Mouse (Mus musculus) telencephalon, adult 2 months (tissue): ENCODE data around the gene Kcnc3.

Experiments used
- DNase-seq: peaks from one replicate; pipeline ENCODE4 v3.0.0-alpha.2; 2011; ENCODE audit warnings: low read depth, low spot score

The Kcnc3 gene

DNA sequence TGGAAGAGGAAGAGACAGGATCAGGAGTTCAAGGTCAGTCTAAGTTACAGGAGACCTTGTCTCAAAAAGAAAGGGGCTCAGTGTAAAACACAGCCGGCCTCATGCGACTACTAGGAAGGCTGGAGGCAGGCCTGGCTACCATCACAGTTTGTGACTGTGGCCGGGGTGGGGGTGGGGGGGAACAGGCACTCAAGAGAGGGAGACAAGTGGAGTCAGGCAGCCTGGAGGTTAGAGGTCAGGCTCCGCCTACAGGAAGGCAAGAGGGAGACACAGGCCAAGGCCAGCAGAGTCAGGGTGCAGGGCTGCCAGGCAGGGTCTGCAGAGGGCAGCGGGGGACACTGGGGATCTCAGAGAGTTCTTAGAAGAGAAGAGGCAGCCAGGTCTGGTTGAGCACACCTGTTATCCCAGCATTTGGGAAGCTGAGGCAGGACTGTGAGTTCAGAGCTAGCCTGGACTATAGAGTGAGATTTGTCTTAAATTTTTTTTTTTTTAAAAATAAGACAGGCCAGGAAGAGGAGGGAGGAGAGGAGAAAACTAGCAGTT, 6.6 kb downstream of the Kcnc3 start:
- DNase-seq: no peak

DNA sequence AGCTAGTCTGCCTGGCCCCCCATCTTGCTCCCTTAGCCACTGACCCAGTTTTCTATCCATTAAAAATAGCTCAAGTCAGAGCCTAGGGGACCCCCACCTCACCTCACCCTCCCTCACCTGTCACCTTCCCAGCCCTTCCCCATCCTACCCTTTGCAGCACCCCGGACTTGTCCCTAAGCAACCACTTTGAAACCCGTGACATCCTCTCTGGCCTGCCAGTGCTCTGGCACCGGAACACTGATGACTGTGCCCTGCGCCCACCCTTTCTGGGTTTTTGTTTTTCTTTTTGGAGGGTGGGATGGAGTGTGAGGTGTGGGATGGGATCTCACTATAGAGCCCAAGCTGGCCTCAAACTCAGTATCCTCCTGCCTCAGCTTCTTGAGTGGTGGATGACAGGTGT, 7.2 kb downstream of the Kcnc3 start:
- DNase-seq: no peak

DNA sequence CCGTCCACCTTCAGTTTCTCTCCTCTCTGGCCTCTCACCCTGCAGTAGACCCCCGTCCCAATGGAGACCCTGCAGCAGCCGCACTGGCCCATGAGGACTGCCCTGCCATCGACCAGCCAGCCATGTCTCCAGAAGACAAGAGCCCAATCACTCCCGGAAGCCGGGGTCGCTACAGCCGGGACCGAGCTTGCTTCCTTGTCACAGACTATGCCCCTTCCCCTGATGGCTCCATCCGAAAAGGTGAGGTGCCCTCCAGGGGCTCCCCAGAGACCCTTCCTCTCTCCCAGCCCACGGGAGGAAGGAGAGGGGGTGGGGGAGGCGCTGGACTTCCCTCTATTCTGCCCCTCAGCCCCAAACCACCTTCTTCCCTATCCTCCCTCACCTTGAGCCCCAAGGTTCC, 7.9 kb downstream of the Kcnc3 start:
- no peak for DNase-seq

DNA sequence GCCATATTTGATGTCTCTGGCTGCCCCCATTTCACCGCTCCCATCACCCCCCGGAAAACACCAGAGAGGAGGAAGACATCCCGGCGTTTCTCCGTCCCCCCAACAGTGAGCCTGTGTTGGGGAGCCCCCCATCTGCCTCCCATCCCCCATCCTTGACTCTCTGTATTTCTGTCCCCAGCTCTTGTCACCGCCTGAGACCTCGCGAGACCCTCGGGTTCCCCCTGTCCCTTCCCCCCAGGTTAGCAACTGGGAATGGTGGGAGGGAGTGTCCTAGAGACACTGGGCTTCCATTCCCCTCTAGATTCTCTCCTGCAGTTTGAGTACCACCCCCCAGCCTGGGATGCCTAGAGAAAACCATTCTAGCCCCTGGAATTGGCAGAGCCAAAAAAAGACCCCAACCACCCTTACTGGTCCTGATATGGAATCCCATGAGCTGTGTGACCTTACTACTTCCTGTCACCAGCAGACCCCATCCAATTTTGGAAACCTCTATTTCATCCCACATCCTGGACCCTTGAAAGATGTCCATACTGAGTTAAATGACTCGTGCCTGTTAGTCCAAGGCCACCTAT, 10.3 kb downstream of the Kcnc3 start:
- DNase-seq: no peak

DNA sequence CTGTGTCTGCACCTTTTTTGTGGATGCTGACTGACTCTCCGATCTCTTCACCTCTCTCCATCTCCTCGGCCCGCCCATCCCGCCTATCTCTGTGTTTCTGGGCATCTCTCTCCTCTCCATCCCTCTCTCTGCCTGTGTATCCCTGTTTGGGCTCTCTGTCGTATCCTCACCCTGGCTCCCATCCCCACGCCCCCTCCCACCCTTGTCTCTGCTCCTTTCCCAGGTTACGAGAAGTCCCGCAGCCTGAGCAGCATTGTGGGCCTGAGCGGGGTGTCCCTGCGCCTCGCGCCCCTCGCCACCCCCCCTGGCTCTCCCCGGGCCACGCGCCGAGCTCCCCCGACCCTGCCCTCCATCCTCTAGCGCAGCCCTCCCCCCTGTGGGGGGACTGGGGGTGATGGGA, 11.2 kb downstream of the Kcnc3 start:
- no peak for DNase-seq

DNA sequence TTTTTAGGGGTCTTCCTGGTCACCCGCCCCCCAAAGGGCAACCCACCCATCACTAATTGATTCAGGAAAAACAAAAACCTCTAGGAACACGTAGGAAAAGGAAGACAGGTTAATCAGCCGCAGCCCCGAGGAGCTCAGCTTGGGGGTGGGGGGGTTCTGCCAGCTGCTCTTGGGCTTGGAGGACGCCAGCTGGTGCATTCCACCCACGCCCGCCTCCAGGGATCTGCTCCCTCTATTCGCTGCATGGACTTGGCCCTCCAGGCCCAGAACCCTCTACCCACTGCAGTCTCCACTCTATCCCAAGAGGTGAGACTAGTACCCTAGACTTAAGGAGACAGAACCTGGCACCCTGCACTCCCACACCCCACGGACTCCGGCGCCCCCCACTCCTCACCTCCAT, 12.0 kb downstream of the Kcnc3 start:
- no peak for DNase-seq

DNA sequence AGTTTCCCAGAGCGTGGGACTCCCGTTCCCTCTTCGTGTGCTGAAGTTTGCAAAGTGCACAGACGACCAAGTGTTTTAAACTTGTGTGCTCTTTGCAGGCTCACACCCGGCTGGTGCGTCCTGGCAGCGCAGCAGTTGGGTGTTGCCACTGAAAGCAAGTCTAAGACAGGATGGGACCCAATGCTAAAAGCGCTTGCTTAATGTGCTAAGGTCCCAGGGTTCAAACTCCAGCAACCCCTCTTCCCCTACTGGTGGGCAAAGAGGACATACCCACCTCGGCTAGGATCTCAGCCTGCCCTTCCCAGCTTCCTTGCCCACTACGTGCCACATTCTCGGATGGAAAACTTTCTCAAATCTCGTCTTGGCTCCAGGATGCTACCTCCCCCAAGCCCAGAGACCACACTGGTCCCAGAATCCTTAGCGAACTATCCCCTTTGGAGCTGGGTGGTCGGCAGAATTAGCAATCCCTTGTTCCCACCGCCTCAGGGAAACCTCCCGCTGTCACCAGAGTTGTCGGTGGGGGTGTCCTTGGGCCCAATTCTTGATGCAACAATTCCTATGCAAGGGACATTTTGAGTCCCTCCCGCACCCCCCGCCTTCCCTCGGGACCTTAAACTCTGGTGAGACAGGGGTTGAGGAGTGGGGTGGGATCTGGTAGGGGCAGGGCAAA, 12.9 kb downstream of the Kcnc3 start:
- no peak for DNase-seq

DNA sequence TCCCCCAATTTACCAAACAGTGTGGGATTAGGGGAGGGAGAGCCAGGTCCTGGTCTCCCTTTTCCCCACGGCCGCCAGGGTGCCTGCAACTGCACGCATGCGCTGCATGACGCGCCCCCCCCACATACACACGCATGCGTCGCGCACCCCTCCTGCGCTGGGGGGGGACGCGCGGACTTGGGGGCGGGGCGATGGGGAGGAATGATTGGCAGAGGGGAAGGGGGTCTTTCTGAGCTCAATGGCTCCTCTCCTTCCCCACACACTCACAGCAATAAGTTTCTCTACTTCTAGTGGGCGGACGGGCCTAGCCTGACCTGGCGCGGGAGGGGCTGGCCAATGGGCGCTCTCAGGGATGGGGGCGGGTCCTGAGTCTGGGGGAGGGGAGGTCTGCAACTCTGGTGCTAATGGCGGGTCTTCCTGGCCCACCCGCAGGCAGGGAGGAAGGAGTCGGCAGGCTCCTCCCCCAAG, 13.7 kb downstream of the Kcnc3 start:
- DNase-seq: no peak

DNA sequence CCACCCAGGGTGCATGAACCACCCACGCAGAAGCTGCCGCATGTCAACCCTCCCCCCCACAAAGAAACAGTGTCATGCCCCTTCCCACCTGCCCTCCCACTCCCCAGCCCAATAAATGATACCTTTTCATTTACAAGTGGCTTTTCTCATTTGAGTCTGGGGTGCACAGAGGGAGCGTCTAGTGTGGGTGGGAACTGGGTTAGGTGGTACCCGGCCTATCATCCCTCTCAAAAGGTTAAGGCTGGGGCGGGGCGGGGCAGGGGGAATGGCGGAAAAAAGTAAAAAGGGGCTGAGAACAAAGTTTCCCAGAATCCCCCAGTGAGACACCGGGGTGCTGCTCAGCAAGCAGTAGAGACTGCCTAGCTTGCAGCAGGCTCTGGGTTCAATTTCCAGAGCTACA, 14.2 kb downstream of the Kcnc3 start:
- no peak for DNase-seq

DNA sequence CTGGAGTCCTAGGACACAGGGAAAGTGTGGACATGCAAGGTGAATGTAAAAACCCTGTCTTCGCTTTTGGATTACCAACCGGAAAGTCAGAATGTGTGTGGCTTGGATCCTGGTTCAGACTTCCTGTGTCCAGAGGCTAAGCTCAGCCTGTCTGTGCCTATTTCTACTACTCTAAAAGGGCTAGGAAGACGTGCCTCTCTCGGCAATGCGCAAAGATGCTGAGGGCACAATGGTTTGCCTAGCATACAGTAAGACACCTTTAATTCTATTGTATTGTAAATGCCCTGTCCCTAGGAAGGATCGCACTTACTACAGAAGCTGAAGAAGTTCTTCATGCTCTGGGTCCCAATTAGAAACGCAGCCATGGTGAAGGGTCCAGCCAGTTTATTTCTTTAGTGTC, 15.0 kb downstream of the Kcnc3 start:
- DNase-seq: no peak

DNA sequence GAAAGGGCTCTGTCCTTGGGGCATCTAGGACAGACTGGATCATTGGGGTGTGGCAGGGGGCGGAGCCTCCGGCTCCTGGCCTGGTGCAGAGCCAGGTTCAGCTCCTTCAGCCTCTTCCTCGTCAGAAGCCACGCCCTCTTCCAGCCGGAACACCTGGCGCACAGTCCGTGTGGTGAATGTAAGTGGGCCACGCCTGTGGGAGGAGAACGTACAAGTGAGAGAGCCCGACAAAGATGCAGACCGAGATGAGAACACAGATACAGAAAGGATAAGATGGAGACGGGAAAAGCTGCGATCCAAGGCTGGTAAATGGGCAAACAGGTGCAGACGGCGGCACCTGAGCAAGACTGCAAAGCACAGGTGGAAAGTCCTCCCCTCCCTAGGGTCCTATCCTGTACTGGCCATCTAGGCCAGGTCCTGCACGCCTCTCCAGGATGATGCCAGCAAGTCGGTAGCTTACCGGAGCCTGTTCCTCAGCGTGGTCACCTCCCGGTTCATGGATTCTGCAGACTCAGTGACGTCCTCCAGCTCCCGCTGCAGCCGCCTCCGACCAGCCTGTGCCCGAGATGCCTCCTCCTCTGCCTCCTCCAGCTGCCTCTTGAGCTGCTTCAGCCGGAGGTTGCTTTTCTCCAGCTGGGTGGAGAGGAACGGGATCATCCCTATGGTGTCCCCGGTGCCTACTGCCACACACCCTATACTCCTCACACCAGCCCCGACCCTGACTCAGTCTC, 15.9 kb downstream of the Kcnc3 start:
- DNase-seq: no peak

DNA sequence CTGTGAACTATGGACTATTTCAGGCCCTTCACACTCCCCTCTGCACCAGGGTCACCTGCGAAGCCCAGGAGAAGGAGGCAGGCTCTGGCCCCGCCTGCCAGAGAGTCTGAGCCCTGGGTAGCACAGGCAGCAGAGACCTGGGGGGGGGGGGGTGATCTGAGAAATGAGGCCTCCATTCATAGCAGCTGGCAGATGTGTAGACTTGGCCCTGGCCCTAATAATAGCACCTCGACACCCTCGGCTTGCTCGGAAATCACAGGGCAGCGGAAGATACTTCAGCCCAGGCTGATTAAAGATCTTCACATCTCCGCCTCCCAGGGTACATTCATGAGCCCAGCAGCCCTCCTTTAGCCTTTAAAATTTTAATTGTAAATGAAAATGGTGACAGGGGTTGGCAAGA, 21.7 kb downstream of the Kcnc3 start:
- no peak for DNase-seq

DNA sequence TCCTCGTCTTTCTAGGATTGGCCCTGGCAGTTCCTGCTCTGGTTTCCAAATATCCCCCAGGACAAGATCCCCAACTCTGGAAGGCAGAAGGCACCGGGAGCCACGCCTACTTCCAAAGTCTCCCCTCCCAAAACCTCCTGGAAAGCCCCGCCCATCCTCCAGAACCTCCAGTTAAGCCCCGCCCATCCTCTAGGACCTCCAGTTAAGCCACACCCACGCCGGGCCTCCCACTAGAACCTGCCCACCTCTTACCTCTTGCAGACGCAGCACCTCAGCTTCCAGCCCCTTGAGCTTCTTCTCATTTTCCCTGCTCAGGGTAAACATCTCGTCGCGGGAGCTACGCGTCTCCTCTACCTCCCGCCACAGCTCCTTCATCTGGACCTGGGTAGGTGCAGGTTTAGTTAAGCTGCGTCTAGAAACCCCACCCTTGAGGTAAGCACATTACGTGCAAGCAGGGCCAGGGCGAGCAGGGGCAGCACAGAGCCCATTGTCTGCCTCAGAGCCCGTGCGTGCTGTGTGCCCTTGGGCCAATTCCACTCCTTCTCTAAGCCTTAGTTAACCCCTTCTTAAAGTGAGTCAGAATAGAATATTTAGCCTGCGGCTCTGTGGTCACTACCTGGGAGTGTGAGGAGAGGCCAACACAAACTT, 23.7 kb downstream of the Kcnc3 start:
- no peak for DNase-seq

DNA sequence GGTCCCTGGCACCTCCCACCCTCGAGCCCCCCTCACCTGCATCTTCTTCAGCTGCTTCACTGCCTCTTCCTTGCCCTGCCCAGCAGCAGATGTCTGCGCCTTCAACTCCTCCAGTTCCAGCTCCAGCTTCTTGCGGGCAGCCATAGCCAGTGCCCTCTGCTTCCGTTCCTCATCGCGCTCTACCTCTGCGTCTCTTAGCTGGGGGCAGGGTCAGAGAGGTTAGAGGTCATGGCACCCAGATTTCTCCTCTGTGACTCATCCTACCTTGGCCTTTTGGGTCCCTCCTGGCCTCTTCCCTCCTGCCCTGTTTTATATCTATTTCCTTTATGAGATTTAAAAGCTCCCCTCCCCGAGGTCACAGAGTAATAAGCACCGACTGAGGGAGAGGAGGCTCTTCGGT, 24.8 kb downstream of the Kcnc3 start:
- DNase-seq: no peak

DNA sequence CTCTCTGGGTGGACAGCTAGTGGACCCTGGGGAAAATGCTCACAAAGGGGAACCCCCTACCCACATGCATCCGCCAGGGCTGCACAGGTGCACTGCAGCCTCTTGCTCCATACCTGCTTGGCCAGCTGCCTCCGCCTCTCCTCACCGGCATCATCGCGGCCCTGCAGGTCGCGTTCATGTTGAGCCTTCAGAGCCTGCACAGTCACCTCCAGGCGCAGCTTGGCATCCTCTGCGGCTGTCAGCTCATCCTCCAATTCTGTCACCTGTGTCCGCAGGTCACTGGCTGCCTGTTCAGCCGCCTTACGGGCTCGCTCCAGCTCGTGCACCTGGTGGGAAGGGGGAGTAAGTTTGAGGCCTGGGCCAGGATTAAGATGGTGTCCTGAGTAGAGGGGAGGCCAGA, 25.5 kb downstream of the Kcnc3 start:
- no peak for DNase-seq

DNA sequence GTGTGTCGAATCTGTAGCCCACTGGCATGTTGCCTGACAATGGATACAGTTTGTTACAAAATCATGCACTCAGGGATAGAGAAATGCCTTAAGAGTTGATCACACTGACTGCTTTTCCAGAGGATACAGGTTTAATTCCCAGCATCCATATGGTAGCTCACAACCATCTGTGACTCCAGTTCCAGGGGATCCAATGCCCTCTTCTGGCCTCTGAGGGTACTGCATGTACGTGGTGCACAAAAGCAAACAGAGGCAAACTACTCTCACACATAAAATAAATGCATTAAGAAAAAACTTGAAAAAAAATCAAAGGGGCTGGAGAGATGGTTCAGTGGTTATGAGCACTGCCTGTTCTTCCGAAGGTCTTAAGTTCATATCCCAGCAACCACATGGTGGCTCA, 26.6 kb downstream of the Kcnc3 start:
- no peak for DNase-seq

DNA sequence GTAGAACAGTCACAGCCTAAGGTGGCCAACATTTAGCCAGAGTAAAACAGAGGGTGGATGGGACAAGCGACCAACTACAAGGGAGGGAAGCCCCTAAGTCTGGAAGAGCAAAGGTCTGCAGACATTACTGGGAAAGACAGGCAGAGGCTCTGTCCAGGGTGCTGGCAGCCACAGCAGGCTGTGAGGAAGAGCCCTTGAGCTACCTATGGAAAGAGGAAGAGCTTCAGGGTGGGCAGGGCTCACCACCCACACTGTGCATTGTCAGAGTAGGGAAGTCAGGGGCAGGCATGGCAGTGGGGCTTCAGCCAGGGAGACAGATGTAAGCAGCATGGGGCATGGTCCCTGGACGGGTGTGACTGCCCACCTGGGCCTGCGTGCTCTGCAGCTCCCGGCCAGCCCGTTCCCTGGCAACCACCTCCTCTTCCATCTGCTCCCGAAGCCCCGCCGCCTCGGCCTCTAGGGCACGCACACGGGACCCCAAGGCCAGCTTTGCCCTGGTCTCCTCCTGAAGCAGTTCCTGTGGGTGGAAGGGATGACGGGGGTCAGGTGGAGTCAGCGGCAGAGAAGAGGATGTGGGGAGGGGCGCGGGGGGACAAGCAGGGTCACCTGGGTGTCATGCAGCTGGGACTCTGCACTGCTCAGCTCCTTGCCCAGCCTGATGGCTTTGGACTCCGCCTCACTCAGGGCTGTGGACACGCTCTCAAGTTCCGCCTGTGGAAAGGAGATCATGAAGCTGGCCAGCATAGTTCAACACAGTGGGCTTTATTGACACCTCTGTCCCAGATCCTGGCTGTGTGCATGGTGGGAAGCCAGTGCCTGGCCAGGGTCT, 33.5 kb downstream of the Kcnc3 start:
- no peak for DNase-seq

DNA sequence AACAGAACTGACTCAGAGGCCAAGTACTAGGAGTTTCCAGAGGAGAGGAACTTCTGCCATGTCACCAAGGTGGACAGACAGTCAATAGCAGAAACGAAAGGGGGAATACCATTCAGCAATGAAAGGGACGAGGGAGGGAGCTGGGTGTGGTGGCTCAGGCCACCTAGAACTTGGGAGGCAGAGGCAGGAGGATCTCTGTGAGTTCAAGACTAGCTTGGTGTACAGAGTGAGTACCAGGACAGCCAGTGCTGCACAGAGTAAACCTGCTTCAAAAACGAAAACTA, 34.0 kb downstream of the Kcnc3 start:
- no peak for DNase-seq

DNA sequence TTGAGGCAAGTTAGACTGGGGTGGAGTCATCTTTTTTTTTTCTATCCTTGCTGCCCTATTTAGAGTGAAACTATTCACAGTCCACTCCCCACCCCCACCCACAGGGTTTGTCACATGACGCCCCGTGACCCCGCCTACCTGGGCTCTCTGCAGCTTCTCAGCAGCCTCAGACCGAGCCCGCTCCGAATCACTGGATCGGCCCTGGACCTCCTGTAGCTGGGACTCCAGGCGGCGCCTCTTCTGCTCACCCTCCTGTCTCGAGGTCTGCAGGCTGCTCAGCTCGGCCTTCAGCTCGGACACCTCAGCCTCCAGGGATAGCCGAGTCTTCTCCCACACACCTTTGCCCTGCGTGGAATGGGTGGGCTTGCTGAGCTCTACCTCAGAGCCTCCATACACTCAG, 34.4 kb downstream of the Kcnc3 start:
- no peak for DNase-seq

DNA sequence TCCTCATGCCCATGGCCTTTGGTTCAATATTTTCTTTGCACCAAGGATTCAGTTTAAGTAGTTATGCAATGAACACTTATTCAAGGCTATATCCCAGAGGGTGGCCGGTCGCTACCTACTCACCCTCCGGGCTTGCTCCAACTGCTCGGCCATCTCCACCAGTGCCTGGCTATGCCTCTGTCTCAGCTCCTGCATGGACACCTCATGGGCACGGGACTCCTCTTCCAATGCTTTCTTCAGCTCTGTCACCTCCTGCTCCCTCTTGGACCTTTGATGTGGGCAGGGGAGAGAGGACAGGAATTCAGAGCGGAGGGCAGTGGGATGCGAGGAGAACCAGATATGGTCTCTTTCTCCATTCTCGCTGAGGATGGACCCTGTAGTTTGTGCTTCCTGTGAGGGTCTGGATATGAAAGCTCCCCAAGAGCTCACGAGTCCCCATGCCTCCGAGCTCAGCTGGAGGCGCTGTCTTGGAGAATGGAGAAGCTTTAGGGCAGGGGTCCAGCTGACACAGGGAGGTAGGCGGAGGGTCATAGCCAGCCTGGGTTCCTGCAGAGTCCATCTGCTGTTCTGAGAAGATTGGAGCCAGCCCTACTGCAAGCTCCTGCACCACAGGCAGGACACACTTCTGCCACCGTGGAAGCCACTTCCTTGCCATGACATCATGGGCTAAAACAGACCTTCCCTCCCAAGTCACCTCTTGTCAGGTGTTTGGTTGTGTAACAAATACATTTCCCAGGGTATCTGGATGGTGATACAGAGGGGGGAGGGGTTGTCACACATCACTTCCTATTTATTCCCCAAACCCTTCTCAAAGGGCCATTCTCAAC, 35.0 kb downstream of the Kcnc3 start:
- no peak for DNase-seq

DNA sequence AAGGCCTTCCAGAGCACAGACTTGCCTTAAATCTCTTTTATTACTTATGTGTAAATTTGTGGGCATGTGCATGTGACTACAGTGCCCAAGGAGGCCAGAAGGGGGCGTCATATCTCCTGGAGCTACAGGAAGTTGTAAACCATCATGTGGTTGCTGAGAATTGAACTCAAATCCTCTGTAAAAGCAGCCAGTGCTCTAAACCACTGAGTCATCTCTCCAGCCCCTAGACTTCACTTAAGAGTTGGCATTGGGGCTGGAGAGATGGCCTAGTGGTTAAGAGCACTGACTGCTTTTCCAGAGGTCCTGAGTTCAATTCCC, 35.6 kb downstream of the Kcnc3 start:
- DNase-seq: no peak
